Mouse (Mus musculus) granulocyte monocyte progenitor cell, adult 5-6 weeks (primary cell): ENCODE data around the gene Syn3. TPM values are rescaled to one million over a fixed set of nuclear protein-coding genes. Genes with fewer than 3 reads are reported as not detected.
A peak's percentile ranks its signal among the peaks of the same experiment; 100 is the strongest.

Source experiments
- ATAC-seq: replicated peaks from 2 replicates; pipeline ENCODE4 v1.8.0; 2016; ENCODE audit warnings: mild to moderate bottlenecking, moderate TSS enrichment, inconsistent platforms; ENCODE audit not compliant: poor library complexity, severe bottlenecking
- total RNA-seq, 2 experiments: library from RNA; stranded (forward) in 1 of 2; stranded (reverse) in 1 of 2; fragments of 200-712, 200-1000 nt in 1 of 2; fragments of >200 nt in 1 of 2; fragmentation: Nextera tagmentation in 1 of 2; gene quantifications; 2 replicates each; pipeline ENCODE4 v1.2.3; 2014 to 2017

Syn3 gene
- total RNA-seq, 2 experiments from 2014 or later, result 0.15 to 0.31 TPM

GRCm38 (mm10) chr10:86182183-86182805 is 316.4 kb downstream of the Syn3 start:
- ATAC-seq, result peak; percentile 94

DNA sequence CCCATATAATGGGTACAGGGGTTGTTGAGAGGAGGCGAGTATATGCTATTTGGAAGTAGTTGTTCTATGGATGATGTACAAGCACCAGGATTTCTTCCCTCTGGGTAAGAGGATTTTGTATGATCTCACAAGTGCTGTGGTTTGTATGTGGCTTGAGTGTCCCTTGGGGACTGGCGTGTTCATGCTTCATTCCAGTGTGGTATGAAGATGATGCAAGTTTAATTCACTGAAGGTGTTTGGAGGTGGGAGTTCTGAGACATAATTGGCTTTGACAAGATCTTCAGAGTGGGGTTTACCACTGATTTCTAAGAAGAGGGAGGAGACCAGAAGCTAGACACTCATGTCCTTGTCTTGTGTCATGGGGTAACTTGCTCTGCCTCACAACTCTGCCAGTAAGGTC is 322.3 kb downstream of the Syn3 start:
- no peak for ATAC-seq

DNA sequence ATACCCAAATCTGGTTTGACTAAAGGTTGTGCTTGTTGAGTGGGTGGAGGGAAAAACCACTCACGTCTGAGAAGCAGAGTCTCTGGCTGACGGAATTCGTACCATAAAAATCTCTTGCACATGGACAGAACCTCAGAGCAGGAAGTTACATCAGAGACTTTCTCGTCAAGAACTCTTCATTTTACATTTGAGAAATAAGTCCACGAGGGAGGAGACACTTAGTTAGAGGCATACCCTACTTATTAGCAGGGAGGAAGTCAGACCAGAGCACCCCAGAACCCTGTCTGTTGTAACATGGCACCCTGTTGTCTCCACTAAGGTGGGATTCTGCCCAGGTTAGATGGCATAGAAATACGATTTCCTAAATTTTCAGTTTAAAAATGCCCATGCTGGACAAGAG is 324.7 kb downstream of the Syn3 start:
- peak; percentile 70 for ATAC-seq

- peak; percentile 52 for ATAC-seq
Observed at GRCm38 (mm10) chr10:86173284-86173683, 325.4 kb downstream of the Syn3 start.

GRCm38 (mm10) chr10:86171246-86171645 is 327.4 kb downstream of the Syn3 start:
- no peak for ATAC-seq

GRCm38 (mm10) chr10:86168084-86168483 is 330.6 kb downstream of the Syn3 start:
- peak; percentile 65 for ATAC-seq

DNA sequence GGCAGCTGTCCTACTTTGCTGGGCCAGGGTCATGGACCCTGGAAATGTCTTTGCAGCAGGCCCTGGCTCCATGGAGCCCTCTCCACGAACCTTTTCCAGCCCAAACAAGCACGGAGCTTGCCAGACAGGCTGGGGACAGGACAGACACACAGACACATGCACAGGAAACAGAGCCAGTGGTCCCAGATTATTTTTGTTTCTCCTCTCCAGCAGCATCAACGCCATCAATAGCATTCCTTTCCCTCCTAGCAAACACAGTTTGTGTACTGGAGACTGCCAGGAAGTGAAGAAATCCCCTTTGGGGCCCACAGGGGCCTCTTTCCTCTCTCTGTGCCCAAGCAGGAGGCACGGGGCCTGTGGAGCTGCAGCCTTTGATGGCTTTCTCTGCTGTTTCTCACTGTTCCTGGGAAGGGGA is 331.8 kb downstream of the Syn3 start:
- peak; percentile 74 for ATAC-seq

DNA sequence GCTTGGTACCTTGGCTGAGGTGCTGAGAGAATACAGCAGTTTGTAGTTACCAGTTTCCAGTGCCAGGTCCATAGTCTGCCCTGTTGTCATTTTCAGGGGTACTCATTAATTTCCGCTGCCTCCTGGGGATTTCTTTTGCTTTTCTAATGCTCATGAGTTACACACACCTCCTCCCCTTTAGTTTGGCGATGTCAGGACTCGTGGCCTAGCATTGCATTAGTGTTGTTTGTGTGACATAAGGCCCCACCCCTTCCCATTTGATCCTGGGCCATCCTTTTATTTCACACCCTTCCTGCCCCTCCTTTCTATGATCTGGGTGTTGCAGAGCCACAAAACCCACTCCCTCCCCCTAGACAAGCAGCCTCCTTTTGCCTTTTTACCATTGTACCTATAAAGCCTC is 334.6 kb downstream of the Syn3 start:
- no peak for ATAC-seq

GRCm38 (mm10) chr10:86161783-86162271 is 336.9 kb downstream of the Syn3 start:
- ATAC-seq, result no peak

DNA sequence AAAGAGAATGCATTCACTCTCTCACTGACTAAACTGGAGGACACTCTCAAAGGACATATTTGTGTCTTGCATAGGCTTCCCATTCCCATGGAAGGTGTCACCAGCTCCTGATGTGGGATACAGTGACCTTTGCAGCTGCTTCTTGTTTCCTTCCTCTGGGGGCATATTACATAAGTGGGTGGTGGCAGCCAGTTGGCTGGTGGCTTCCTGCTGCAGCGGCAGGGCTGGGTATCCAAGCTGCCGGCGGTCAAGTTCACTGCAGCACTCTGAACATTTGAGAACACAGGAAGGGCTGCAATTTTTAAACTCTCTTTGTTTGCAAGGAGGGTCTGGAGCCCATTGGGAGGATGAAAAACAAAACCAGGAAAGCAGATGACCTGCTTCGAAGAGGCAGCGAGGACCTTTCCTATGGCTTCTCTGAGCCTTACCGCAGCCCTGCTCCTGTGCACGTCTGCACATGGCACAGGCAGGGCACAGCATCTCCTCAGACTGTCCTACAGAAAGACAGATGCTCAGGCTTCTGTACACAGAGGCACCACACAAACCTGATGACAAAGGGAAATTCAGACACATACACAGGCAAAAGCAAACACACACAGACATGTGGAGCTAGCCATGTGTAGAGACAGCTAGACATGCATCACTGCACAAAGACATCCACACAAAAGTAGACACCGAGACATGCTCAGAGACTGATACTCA is 340.3 kb downstream of the Syn3 start:
- ATAC-seq, result peak; percentile 81

DNA sequence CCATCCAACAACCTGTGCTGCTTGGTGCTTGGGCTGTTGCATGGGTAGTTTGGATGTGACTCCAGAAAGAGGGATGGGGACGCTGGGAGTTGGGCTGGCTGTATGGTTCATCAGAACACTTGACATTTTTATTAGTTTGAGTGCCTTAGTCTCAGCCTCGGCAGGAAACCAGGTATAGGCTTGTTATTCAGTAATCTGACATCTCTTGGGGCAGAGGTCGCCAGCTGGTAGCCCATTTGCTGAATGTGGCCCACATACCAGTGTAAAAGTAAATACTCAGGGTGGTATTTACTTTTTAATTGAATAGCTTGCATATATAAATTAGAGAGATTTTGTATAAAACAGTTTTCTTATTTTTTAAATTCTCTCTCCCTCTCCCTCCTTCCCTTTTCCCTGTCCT is 343.4 kb downstream of the Syn3 start:
- no peak for ATAC-seq

DNA sequence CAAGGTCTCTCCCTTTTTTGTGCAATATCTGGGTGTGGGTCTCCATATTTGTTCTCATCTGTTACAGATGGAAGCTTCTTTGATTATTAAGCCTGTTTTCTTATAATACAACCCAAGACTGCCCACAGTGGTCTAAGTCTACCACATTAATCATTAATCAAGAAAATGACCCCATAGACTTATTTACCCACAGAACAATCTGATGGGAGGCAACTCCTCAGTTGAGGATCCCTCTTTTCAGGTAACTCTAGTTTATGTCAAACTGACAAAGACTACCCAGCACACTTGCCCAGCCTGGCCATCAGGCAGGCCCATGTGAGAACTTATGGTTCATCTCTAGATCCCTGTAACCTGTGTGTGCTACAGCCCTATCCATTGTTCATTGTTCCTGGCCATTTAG is 345.5 kb downstream of the Syn3 start:
- ATAC-seq, result no peak

DNA sequence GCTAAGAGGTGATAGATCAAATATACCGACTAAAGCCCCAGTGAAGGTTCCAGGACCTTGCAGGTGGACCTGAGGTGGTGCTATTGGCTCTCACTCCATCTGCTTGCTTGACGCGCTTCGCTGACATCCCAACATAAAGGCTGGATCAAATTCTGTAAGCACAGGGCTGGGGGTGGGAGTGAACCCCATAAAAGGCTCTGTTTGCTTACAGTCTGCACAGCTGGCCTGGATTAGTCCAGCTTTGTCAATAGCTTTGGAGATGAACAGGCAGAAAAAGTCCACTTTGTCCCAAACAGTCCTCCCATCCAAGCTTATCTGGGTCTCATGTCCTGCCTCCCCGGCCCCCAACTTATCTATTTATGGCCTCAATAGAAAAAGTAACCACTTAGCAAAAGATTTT is 347.3 kb downstream of the Syn3 start:
- no peak for ATAC-seq

DNA sequence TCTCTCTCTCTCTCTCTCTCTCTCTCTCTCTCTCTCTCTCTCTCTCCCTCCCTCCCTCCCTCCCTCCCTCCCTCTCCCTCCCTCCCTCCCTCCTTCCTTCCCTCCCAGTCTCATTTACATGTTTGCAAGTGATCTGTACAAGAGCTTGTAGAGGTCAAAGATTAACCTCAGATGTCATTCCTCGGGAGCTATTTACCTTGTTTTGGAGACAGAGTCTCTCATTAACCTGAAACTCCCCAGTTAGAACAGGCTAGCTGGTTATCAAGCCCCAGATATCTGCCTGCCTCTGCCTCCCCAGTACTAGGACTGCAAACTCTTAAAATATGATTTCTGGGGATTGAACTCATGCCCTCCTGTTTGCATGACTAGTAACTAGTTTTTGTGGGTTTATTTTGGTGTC is 348.6 kb downstream of the Syn3 start:
- no peak for ATAC-seq

DNA sequence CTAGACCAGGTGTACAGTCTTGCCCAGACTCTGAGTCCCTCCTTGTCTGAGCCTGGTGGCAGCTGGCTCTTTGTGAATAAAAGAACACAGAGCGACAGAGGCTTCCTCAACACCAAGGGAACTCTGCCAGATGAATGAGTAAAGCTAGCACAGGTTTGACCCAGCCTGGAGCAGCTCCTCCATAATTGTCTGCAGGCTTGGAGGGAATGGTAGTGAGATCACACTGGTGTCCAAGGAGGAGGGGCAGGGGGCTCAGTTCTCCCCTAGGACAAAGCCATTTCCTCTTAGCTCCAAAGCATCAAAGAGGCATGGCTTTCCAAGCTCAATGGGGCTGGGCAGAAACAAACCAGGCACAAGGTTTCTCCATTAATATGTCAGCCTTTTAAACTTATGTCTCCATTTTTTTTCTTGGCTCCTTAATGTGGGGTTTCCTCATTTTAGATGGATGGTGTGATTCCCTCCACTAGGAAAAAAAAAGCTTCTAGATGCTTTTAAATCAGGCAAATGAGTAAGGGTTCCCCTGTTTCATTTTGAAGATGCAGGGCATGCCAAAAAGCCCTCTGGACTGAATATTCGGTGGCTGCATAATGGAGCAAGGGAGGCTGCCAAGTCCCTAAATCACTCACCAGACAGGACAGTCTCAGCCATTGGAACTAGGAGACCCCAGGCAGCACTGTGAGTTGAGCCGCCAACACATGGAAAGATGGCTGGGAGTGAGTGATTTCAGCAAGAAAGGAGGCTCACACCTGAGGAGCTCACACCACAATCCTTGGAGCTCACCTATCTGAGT is 349.5 kb downstream of the Syn3 start:
- no peak for ATAC-seq

GRCm38 (mm10) chr10:86139061-86139681 is 359.5 kb downstream of the Syn3 start:
- ATAC-seq, result peak; percentile 85

DNA sequence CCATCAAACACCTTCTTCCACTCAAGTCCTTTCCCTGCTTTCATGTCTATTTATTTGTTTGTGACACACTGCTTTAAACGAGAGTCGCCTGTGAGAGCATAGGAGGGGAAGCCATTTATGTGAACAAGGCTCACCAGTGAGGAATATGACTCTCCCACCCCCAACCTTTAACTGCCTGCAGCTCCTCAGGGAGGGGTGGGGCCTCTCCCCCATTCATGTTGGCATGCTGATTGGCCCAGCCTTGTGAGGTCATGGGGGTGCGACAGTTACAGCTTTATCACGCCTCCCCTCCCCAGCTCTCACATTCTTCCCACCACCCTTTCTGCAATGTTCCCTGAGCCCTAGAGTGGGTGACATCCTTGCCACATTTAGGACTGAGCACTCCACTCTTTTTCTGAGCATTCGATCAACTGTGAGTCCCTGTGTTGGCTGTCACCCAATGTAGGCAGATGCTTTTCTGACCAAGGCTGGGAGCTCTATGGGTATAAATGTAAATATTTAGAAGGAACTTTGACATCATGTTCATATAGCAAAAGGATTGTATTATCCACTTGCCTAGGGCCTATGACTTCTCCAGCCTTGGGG is 361.0 kb downstream of the Syn3 start:
- no peak for ATAC-seq

DNA sequence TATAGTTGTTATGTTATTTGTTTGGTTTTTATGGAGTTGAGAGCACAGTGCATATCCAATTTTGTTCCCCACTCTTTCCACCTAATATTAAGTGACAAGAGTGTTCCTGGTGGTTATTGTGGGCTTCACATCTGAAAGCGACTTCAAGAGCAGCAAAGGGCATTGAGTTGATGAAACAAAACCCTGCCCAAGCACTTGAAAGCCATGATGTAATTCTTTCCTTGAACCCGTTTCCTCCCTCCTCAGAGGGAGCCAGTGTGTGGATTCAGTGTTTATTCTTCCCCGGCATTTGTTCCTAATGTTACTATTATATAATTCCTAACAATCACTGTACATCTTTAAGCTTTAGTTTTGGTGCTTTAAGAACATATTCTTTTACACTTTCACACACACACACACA is 361.6 kb downstream of the Syn3 start:
- no peak for ATAC-seq

DNA sequence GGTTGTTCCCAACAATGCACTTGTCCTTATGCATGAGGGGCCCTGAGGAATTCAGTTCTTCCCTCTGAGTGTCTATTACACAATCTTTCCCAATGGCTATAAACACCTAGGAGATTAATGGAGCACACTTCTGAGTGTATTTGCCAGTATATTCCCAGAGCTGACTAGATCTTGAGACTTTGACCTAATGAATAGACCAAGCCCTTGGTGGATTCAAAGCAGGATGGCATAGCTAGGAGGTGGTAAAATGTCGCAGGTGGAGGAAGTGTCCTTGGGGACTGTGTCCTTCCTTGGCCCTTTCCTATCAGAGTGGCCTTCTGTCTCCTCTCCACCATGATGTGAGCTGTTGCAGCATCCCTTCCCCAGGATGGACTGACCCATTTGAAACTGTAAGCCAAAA is 362.4 kb downstream of the Syn3 start:
- ATAC-seq, result no peak

GRCm38 (mm10) chr10:86134848-86135247 is 363.8 kb downstream of the Syn3 start:
- 0 out of 2 replicates have a peak, but pooled peaks have one; percentile 16 for ATAC-seq
